Mouse (Mus musculus) layer of hippocampus, adult 18-20 months (tissue): Measurements from ENCODE around the gene Ccdc62. TPM values are rescaled to one million over a fixed set of nuclear protein-coding genes. Genes with fewer than 3 reads are reported as not detected.
A peak's percentile ranks its signal among the peaks of the same experiment; 100 is the strongest.

Experiments used
- DNase-seq, 2 experiments: peaks; one replicate each; pipeline ENCODE4 v3.0.0; 2022; ENCODE audit warnings: low spot score in 2 of 2
- total RNA-seq, 2 experiments: library from RNA; stranded (reverse); gene quantifications; 2 replicates each; pipeline ENCODE4 v1.2.3; 2021

Gene Ccdc62
- total RNA-seq, 2 experiments from 2014 or later, result 1.3 to 2.4 TPM

- no peak for DNase-seq
Measured at GRCm38 (mm10) chr5:123998370-123998769, 67.9 kb downstream of the Ccdc62 start.

- DNase-seq, result peak; percentile 83 to 96
Measured at GRCm38 (mm10) chr5:124000824-124001223, 70.3 kb downstream of the Ccdc62 start.

DNA sequence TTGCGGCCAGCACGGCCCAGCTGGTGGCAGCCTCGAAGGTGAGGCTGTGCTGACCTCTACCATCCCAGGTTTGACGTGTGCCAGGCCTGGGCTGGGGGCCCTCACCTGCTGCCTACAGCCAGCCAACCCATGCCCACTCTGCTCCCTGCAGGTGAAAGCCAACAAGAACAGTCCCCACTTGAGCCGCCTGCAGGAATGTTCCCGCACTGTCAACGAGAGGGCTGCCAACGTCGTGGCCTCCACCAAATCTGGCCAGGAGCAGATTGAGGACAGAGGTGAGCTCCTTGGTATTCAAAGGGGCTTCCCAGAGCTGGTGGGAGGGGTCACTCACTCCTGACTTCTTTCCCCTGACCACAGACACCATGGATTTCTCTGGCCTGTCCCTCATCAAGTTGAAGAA, 70.8 kb downstream of the Ccdc62 start:
- no peak for DNase-seq

- DNase-seq, result peak in 1 of 2 experiments; percentile 72
Measured at GRCm38 (mm10) chr5:124002876-124003275, 72.4 kb downstream of the Ccdc62 start.

DNA sequence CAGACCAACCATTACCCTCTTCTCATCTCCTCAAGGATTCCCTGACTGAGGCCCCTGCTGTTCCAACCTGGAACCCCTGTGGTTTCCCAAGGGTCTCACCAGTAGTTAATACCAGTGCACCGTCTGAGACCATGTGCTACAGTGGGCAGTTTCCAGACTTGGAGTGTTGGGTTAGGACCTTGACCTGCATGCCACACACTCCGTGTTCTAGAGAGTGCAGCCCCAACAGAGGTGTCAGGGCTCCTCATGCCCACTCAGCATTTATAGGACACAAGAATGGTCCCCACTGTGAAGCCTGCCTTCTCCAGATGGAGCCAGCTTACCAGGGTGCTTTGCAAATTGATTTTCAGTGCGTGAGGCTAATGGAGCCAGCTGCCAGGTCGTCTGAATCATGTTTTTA, 72.9 kb downstream of the Ccdc62 start:
- no peak for DNase-seq

DNA sequence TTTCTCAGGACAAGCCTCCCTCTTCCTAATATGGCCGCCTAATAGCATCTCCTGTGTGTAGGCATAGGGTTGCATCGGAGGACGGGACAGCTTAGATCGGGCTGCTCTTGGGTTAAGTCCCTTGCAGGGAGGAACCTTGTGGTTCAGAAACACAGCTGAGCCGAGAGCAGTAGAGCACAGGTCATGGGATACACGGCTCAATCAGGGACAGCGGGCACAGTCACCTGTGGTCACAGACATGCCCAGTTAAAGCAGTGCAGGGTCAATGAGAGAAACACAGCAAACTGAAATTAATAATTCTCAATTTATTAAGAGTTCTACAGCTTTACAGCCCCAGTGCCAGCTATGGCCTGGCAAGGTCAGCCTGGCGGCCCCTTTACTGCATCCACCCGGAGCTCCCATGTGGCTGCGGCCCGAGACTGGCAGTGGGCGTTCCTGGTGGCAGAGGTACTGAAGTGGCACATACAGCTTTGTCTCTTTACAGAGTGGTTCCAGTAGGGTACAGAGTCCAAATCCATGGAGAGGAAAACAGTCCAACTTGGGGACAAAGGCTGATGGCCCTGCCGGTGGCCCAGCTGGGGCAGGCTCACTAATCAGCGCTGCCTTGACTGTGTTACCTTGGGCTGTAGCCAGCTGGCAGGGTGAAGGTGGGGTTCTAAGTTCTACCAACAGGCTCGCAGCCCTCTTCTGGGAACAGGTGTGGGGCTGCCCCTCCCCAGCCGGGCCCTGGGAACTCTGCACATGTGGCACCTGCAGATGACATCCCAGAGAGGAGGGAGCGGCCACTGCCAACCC, 74.1 kb downstream of the Ccdc62 start:
- DNase-seq, result no peak

DNA sequence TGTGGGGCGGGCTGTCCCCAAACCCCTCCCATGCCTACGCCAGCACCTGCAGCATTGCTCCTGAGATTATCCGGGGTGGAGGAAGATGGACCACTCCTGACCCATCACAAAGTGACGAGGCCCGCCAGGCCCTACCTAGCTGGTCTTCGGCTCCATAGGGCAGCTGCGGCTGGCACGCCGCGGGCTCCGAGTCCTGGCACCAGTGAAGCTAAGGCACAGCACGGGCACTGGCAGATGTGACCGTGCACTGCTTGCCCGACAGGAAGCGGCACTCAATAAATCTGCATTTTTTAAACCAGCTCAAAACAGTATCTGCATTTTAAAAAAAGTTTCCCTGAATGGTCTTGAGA, 74.6 kb downstream of the Ccdc62 start:
- no peak for DNase-seq

GRCm38 (mm10) chr5:124005591-124005990, 75.1 kb downstream of the Ccdc62 start:
- DNase-seq, result no peak

DNA sequence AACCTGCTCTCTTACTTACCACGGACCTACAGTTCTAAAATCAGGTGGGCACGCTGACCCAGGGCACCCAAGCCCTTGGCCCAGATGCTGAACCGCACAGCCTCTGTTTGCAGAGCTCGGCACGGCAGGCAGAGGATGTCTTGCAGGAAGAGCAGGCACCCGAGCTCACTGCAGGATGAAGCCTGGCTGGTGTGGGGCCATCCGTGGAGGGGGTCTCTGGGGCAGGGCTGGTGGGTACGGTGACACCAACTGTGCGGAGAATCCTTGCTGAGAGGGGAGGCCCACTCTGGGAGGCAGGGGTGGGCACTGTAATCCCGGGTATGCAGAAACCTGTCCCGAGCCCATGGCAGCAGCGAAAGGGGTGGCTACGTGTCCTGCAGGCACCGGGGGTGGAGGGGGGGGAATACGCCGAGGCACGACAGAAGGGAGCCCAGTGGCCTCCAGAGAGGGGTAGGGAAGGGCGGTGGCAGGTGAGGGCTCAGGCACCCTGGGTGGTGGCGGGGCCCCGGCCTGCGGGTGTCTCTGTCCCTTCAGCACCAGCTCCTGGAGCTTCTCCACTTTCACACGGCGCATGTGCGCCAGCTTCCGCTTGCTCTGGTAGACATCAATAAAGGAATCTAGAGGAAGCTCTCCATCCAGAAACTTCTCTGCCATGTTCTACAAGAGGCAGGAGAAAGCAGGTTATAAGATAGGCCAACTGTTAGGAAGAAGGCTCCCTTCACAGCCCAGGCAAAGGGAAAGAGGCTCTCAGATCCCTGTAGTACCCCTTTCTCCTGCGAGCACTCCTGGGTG, 75.8 kb downstream of the Ccdc62 start:
- no peak for DNase-seq

DNA sequence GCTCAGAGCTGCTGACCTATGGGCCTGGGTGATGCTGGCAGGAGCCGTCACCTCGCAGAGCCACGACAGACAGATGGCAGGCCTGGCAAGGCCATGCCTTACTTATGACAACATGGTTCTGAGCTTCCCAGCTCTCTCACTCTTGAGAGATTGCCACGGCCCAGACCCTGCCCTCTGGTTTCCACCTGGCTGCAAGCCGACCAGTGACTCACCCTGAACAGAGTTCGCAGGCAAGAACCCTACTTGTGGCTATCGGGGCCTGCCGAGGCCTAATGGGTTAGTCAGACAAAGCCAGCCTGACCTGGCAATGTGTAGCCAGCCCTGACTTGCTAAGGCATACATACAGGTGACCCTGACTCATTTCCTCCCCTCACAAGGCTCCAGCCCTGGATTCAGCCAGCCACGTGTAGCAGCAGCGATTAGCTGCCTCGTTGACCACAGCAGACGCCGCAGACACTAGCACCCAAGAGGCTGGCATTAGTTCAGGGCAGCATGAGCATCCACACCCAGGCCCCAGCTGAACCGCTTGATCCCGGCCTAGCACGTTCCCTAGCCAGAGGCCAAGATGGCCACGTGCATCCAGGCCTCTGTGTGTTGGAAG, 76.5 kb downstream of the Ccdc62 start:
- DNase-seq, result no peak

- DNase-seq, result no peak
Measured at GRCm38 (mm10) chr5:124010077-124010476, 79.6 kb downstream of the Ccdc62 start.

- no peak for DNase-seq
Measured at GRCm38 (mm10) chr5:124010910-124011655, 80.6 kb downstream of the Ccdc62 start.

DNA sequence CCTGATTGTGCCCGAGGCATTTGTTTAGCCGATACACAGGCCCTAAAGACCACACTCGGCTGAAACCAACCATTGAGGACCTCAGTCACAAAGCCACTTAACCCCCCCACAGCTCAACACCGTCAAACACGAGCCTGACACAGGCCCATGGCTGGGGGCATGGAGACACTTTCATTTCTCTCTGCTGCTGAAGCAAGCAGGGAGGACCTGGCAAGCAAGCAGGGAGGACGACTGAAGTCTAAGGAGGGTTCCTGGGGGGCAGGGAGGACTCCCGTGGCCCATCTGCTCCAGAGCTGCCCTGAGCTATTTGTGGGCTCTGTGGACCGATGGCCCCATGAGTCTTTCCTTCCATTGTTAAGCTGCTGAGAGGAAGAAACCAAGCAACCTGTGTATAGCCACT, 81.4 kb downstream of the Ccdc62 start:
- no peak for DNase-seq

GRCm38 (mm10) chr5:124012885-124013284, 82.4 kb downstream of the Ccdc62 start:
- DNase-seq, result no peak

DNA sequence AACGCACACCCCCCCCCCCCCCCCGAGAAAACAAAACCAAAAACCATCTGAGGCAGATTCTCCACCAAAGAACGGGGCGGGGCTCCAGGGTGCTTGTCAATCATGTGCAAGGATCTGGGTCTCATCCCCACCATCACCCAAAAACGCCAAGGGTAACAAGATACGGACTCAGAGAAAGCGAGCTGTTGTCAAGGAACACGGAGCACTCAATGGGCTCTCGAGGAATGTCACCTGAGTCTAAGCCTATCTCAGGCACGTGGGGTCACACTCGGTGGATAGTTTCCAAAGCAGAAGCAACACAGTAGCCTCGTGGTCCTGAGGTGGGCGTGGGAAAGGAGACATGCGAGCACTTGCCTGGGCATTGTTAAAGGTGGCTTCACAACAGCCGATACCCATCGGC, 83.3 kb downstream of the Ccdc62 start:
- no peak for DNase-seq

GRCm38 (mm10) chr5:124014180-124014579, 83.7 kb downstream of the Ccdc62 start:
- no peak for DNase-seq

GRCm38 (mm10) chr5:124014791-124015251, 84.3 kb downstream of the Ccdc62 start:
- DNase-seq, result no peak

DNA sequence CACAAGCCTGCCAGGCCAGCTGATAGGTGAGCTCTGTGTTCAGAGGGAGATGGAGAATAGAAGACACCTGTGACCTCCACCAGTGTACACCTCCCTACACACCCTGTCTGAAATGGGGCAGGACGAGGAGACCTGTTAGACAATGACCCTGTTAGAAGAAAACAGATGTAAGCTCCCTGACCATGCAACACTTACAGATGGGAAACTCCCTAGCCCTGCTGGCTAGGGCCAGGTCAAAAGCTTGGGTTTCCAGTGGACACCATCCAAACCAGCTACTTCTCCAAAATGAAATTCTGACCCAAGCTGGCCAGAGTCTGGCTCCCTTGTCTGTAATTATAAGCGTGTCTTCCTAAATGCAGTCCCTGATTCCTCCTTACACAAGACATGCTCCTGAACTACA, 85.2 kb downstream of the Ccdc62 start:
- no peak for DNase-seq

- no peak for DNase-seq
Measured at GRCm38 (mm10) chr5:124016291-124016821, 85.9 kb downstream of the Ccdc62 start.

DNA sequence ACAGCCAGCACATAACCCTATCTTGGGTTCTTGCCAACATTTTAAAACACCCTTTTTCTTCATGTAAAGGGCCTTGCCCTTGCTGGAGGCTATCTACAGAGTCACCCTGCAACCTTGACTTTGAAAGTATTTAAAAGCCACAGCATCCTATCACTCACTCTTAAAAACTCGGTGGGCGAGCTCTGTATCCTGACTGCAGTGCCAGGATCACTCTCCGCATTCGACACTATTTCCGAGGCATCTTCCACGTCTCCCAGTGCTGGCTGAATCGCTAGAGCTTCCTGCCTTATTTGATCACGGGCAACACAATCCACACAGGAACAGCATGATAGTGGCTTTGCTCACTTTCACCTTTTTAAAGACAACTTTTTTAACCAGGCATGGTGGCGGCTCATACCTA, 87.5 kb downstream of the Ccdc62 start:
- DNase-seq, result no peak

- DNase-seq, result no peak
Measured at GRCm38 (mm10) chr5:124018651-124019050, 88.2 kb downstream of the Ccdc62 start.
